Mouse (Mus musculus): ENCODE results near the gene Gm8332. TPM values are rescaled to one million over a fixed set of nuclear protein-coding genes. Genes with fewer than 3 reads are reported as not detected.

Gene Gm8332
- polyA plus RNA-seq, 1 experiment from 2014 or later, result not detected

DNA sequence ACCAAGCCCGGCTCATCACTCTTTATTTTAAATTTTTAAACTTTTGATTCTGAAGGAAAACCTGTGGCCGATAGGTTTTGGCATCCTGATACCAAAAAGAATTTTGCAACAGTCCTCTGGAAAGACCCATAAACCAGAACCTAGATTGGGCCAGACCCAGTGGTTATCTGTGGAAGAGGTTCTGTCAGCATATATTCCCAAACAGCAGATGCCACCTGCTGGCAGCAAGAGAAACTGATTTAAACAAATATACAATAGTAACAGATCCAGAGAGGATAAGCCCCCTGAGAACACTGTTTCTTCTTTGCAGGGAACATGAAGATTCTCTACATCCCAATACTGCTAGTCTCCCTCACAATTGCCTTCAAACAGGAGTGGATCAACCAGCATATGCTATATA is 47.0 kb downstream of the Gm8332 start:
- Histone ChIP-seq H3K27ac (no peak overlapping the region), H3K4me1 (replicated peaks) (no peaks in the 10 kb centered on the region), H3K4me2 (replicated peaks) (no peak overlapping the region), H3K27me3 (no peaks in the 10 kb centered on the region), H3K9me3 (0 out of 2 replicates have a peak, but pooled peaks cover 3% of the 10 kb centered on the region), H3K4me3 (replicated peaks) (no peak overlapping the region), H3K9ac (replicated peaks) (no peak overlapping the region), H3K36me3 (no peaks in the 10 kb centered on the region)
- ATAC-seq, result no peak
- WGBS, result 88% methylated on average over 2 of the region's 2 CpGs

Other genes with a start within 250 kb of the Gm8332 start
- not detected in 2 replicates for gene Gm2075, start 238.3 kb downstream of the Gm8332 start, polyA plus RNA-seq (2015; fragmentation: Nextera tagmentation; extraction: Ambion mirVana)
- not detected in 2 replicates for gene Gm6803, start 231.3 kb downstream of the Gm8332 start, polyA plus RNA-seq (2015; fragmentation: Nextera tagmentation; extraction: Ambion mirVana)
- not detected in 2 replicates for gene Gm2056, start 223.1 kb downstream of the Gm8332 start, polyA plus RNA-seq (2015; fragmentation: Nextera tagmentation; extraction: Ambion mirVana)
- not detected in 2 replicates for gene Gm16368, start 166.4 kb downstream of the Gm8332 start, polyA plus RNA-seq (2015; fragmentation: Nextera tagmentation; extraction: Ambion mirVana)
- gene Gm10436, start 68.0 kb downstream of the Gm8332 start, polyA plus RNA-seq (2015; fragmentation: Nextera tagmentation; extraction: Ambion mirVana), result not detected in 2 replicates
- gene Gm5662, start 24.4 kb upstream of the Gm8332 start, polyA plus RNA-seq (2015; fragmentation: Nextera tagmentation; extraction: Ambion mirVana), result not detected in 2 replicates
- gene Gm5039, start 73.9 kb upstream of the Gm8332 start, polyA plus RNA-seq (2015; fragmentation: Nextera tagmentation; extraction: Ambion mirVana), result not detected in 2 replicates
- 26.4 and 27.2 TPM in 2 replicates for gene Adck1, start 110.5 kb upstream of the Gm8332 start, polyA plus RNA-seq (2015; fragmentation: Nextera tagmentation; extraction: Ambion mirVana)

Measured in midbrain, embryonic 13.5 days (tissue).